Mouse (Mus musculus): ENCODE measurements around the gene Ces1f.
"Not testable (repeated sequence)": the region's sequence is repeated elsewhere in the genome, so short reads cannot be mapped to it uniquely, and the experiment has no call there.

Ces1f gene

DNA sequence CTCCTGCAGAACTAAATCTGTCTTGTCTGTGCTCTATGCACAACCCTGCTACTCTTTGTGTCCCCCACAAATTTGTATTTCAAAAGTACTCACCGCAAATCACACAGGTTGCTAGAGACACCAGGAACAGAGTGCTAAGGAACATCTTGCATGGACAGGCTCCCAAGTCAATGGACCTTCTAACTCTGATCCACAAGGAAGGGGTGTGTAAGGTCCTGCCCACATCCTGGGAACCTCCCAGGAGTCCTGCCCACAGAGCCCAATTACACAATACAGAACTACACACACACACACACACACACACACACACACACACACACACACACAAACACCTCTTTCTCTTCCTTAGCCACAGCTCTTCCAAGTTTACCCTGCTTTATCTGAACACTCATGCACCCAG, at the start of gene Ces1f:
Gene Ces1f, minus strand, starts transcription at position 192 of the 400 bp plus-strand sequence.
- no peak for DNase-seq (ENCODE audit: low spot score)

DNA sequence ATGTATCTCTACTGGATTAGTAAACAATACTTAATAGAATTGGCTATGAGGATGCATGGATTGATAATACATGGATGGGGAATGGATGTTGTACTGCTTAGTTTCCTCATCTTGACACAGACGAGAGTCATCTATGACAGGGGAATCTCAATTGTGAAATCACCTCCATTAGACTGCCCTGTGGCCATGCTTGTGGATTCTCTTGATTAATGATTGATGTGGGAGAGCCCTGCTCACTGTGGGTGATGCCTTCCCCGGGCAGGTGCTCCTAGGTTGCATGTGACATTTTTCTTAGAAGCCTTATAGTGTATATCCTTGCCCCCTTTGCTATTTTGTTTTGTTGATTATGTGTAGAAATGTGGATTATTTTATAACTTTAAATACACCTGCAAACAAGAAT, 45.6 kb upstream of the Ces1f start:
- no peak for DNase-seq (ENCODE audit: low spot score)

DNA sequence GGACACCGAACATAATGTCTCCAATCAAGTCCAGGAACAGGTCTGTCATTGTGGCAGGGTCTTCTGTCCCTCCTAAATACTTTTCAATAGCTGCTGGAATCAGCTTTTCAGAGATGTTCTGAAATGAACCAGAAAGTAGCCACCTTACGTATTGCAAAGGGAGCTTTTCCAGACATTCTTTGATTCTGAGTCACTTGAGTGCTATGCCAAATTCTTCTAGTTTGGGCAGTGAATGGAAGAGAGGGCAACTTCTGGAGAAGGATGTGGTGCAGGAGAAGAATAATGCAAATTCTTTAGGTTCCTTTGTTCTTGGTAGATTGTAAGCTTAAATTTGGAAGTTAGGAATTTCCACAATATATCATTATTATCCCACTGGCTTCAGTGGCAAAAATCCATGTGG, 37.5 kb upstream of the Ces1f start:
- no peak for DNase-seq (ENCODE audit: low spot score)

DNA sequence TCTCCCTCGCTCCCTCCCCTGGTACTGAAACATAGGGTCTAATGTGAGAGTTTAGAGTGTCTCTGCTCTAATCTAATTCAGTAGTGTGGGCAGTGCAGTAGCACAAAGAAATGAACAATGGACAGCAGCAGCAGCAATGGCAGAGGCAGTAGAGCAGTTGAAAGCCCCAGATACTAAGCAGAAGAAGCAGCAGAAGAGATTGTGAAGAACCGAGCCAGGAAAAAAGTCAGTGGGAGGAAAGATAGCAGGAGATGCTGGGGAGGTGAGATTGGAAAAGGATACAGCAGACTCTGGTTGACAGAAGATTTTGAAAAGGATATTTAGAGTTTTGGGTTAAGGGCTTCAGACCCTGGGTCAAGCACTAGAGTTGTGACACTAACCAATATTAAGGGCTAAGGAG, 36.0 kb upstream of the Ces1f start:
- DNase-seq (ENCODE audit: low spot score), result no peak

DNA sequence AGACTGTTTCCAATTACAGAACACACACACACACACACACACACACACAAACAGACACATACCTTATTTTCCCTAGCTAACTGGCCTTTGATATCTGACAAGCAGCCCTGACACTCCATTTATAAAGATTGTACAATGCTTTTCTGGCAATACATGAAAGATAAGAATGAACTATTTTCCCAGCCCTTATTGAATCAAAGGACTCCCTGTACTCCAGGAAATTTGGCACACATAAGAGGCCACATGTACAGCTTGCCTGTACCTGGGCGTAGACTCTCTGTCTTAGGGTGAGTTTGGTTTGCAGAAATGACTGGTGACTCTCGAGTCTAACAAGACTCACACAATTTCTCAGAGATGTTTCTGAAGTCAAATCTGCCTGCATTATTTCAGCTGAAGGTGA, 4.3 kb upstream of the Ces1f start:
- no peak for DNase-seq (ENCODE audit: low spot score)

DNA sequence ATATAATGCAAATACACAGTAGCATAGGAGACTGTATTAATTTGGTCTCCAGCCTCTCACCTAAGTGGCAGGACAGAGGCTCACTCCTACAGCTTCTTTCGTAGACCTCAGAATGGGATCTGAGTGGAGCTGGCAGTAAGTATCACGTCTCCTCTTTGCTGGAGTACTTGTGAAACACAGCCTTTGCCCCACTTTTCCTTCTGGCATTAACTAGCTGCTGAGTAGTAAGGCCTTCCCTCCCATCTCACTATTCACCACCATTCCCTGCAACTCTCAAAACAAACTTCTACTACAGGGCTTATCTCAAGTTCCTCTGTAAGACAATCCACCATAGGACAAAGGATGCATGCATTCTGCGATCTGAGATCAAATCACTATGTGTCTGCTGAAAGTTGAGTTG, 2.8 kb upstream of the Ces1f start:
- DNase-seq (ENCODE audit: low spot score), result no peak

DNA sequence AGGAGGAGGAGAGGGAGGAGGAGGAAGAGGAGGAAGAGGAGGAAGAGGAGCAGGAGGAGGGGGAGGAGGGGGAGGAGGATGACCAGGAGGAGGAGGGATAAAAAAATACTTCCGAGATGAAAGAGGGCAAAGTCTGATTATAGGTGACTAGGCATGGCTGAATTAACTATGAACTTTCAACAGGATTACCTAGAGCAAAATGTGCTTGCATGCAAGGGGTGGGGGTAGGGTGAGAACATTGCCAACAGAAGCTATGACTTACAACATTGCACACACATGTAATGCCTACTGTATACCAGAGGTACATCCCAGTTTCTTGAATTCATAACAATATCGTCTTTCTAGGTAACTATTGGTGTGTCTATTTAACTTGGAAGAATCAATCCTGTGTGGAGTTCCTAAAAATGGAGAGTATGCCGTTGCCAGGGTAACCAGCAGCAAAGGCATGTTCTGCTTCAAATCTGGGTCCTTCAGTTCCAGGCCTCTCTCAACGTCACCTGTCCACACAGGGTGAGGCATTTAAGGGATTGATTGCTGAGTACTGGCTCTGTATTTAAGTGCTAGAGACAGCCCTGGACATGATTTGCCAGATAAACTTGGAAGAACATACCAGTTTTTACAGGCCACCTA, 1.3 kb downstream of the Ces1f start:
- DNase-seq (ENCODE audit: low spot score), result no peak

DNA sequence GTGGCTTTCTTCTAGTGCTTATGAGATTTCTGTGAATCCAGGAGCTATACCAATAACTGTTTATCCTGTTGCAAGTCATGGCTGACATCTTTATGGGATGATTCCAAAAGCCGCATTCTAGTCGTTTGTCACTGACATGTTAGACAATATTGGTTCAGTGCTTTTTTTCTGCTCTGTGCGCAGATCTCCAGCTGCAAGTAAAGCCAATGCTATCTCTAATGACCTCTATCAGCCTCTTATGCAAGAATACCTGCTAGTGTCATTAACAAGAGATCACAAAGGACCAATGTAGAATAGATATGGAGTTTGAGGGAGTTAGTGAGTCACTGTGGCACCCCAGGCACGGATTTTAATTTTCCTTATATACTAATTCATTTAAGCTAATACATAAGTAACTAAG, 4.9 kb downstream of the Ces1f start:
- DNase-seq (ENCODE audit: low spot score), result no peak

DNA sequence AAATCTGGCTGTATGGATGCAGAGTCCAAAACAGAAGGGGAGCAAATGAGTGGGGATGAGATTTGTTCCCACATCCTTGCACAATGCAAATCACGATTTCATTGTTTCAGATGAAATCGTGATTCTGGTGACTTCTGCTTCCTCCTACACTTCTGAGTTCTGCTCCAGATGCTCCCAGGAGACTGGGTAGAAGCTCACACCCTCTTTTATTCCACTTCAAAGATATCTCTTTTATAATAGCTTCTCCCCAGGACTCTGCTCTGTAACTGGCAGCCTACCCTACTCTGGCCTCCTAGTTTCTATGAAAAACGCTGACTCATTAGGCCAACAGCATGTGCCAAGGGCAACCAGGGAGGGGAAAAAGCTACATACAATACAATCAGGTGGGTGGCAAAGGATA, 6.2 kb downstream of the Ces1f start:
- no peak for DNase-seq (ENCODE audit: low spot score)

DNA sequence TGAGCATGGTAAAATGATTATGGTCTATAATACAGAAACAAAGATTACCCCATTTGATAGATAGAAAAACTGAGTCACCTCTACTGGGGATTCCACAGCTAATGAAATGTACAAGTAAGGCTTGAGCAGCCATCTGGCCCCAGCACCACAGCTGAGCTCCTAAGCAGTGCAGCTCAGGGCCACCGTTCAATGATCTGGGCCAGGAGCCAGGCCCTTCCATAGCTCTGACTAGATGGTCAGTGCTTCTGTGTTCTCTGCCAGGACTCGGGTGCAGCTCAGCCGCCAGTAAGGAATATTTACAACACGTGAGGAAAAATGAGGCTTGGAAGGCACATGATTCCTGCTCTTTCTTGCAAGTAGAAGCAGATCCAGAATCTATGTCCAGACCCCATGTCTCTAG, 6.9 kb downstream of the Ces1f start:
- no peak for DNase-seq (ENCODE audit: low spot score)

DNA sequence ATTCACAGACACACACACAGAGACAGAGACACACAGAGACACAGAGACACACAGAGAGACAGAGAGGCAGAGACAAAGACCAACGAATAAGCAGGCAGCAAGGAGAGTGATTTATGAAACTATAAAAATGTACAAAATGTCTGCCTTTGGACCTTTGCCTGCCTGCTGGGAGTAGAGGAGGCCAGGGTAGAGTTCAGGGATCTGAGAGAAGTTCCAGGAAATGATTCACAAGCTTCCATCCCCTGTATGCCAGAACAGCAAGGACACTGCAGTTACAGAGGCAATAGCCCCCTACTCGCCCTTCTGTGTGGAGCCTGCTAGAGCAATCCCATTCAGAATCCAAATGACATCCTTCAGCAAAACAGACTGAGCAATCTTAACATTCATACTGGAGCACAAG, 18.1 kb downstream of the Ces1f start:
- DNase-seq (ENCODE audit: low spot score), result no peak

DNA sequence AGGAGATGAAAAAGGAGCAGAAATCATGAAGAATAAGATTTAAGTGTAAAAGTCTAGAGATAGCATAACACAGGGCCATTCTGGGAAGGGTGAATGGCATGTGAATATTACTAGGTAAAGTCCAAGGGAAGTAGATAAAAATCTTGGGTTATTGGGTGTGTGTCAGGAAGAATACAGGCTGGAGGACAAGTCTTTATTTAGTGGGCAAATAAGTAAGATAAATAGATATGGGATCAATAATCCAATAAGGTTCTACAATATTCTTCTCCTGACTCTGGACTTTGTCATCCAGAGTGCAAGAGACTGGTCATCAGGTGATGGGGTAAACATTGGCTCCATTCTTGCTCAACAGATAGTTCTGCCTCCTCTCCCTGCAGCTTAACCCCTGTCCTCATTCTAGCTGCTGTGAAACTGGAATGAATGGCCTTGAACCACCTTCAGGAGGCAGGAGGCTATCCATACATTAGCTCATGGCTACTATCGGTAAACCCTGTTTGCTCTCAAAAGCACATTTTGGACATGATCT, 27.1 kb downstream of the Ces1f start:
- no peak for DNase-seq (ENCODE audit: low spot score)

DNA sequence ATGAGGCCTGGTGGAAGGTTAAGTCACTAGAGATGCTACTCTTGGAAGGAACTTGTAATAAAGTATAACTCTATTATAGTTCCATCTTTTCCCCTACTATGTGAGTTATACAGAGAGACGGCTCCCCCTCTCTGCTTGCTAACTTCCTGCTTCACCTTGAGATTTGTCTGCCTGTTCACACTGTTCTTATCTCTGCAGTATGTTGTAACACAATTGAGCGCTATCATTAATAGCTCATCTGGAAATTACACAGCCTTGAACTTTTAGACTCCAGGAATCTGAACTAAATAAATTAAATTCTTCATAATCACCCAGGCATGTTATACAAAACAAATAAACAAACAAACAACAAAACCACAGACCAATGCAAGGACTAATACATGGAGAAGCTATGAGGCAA, 33.5 kb downstream of the Ces1f start:
- DNase-seq (ENCODE audit: low spot score), result no peak

DNA sequence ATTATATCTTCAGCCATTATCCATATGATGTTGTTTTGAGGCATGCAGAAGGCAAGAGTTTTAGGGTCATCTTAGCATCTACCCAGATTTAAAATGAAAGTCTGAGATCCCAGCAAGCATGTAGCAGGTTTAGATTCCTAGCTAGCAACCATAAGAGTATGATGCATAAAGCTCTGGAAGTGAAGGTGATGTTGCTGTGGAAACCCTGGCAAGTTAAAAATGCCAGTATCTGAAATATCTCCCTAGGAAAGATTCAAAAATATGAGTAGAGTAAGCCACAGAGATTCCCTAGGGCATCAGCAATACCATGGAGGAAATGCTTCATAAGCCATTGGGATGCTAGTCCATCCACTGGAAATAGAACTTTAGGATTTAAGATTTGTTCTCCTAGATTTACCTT, 39.7 kb downstream of the Ces1f start:
- no peak for DNase-seq (ENCODE audit: low spot score)

DNA sequence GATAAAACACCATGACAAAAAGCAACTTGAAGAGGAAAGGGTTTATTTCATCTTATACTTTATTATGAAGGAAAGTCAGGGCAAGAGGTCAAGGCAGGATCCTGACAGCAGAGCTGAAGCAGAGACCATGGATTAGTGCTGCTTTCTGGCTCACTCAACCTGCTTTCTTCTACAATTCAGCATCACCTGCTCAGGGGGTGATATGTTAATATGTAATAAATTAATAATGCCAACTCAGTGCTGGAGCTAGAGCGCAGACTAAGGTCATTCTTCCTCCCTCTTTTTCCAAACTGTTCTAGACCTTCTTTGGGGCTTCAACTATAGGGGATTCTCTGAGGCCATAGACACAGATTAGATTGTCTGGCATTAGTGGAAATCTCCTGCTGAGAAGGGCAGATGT, 43.9 kb downstream of the Ces1f start:
- DNase-seq (ENCODE audit: low spot score), result no peak

DNA sequence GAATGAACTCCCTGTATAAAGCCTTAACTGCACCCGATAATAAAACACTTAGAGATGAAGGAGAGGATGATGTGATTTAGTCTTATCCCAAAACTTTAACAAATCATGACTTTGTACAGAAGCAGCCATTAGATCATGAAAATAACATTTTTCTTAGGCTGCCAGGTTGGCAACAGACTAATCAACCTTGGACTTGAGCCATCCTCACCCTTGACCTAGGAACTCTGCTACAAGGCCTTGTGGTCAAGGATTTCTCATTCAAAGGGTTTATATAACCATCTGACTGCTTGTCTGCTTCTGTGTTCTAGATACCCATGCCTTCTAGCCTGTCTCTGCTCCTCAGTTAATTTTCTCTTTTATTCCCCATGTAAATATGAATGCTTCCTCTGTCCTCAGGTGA, 44.8 kb downstream of the Ces1f start:
- no peak for DNase-seq (ENCODE audit: low spot score)

DNA sequence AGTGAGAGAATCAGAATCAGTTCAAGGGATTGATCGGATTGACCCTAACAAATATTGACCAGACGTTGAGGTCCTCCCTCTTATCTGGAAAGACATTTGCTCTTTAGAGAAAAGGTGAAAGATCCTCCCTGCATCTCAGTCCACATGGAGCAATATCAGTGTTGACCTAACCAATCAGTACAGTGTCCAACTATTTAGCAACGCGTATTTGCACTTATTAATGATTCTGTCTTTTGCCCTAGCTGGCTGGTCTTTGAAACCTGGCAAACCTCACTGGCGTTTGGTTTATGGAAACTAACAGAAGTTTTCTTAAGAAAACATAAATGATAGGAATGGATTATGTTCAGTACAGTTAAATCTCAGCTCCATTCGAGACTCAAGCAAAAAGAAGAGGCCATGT, 45.5 kb downstream of the Ces1f start:
- DNase-seq (ENCODE audit: low spot score), result no peak

DNA sequence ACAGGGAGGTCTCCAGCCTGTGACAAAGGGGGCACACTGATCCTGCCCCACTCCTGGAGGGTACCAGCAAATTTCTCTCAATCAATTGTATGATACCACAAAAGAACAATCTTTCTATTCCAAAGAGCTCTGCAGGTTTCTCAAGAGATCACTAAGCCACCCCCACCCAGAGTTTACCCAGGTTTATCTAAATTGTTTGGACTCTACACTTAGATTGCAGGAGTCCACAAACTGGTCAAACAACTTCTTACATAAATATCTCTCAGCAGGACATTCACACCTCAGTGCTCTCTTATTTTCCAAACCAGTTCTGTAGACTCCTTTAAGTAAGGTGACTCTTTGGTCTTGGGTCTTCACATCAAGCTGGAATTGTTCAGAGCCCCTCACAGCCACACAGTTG, 50.1 kb downstream of the Ces1f start, which contains the start of gene Ces1e:
Gene Ces1e, minus strand, starts transcription at position 174 of the 400 bp plus-strand sequence.
- DNase-seq (ENCODE audit: low spot score), result no peak

DNA sequence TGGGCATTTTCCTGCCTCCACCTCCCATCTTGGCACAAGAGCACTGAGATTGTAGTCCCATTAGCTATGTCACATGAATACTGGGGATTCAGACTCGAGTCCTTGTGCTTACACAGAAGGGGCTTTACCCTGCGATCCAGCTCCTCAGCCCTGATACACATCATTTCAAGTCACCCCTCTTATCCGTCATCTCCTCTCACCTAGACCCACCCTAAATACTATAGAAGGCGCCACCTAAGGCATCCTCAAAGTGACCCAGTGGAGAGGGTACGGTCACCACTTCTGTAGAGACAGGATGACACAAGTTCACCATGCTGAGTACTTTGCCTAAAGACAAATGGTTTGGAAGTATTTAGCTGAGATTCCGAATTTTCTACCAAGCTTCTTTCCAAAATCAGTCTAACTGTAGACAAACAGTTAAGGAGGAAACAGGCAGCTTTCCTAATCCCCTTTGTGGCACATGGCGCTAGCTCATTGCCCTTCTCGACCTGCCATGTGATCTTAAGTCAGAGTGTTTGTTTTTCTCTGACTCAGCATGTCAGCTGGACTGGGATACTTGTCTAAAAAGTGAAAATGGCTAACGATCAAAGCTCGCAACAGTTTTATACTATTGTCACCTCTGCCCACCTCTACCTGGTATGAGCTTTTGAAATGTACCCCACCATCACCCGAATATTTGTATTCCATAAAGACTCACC, 50.7 kb downstream of the Ces1f start:
- no peak for DNase-seq (ENCODE audit: low spot score)

DNA sequence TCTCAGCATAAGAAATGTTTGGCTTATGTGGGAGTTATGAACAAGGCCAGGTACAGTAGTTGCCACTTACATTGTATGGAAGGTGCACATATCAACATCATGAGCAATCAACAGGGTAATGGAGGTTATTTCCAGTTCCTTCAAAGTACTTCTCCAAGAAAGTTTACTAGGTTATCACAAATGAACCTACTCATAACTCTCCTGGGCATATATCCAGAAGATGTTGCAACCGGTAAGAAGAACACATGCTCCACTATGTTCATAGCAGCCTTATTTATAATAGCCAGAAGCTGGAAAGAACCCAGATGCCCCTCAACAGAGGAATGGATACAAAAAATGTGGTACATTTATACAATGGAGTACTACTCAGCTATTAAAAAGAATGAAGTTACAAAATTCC, 53.1 kb downstream of the Ces1f start:
- not testable (repeated sequence) for DNase-seq (ENCODE audit: low spot score)

DNA sequence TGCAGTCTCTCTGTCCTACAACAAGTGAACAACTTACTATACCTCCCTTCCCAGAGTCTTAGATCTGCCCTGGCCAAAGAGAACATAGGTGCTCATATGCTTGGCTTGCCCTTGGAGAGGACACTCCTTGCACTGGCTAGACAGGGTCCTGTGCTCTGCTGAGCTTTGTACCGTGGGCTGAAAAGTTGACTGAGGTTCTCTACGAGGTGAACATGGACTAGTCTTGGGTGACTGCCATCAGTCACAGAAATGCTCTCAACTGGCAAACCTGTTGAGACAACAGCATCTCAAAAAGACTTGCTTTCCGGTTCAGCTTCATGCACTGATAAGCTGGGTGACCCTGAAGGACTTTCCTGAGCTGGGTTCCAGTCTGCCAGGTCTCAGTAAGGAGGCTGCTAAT, 57.7 kb downstream of the Ces1f start:
- DNase-seq (ENCODE audit: low spot score), result no peak

DNA sequence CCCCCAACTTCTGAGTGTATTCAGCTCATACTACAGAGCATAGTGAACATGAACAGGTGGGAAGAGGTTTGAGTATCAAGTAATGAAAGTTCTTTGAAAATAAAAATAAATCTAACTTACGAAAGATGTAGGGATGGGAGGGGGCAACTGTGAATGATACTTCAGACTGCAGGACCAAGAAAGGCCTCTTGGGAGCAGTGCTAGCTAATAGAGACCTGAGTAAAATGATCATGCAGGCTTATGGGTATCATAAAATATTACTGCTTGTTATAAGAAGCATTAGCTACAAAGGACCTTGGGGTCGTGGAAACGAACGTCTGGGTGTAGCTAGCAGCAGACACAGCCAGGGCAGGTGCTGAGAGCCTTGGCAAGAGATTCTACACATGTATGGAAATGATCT, 61.7 kb downstream of the Ces1f start:
- no peak for DNase-seq (ENCODE audit: low spot score)

DNA sequence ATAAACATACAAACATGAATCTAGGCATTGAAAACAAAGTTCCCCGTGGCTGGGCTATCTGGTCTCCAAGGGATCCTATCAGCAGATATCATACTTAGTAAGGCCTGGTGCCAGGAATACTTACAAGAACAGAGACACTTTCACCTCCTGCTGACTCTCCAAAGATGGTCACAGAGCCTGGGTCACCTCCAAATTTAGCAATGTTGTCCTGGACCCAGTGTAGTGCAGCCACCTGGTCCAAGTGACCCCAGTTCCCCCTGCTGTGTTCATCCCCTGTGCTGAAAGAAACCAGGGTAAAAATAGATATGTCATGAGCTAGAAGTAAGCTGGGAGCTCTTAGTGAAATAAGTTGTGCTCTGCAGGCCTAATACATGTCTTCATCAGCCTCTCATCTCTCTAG, 62.2 kb downstream of the Ces1f start:
- DNase-seq (ENCODE audit: low spot score), result no peak

DNA sequence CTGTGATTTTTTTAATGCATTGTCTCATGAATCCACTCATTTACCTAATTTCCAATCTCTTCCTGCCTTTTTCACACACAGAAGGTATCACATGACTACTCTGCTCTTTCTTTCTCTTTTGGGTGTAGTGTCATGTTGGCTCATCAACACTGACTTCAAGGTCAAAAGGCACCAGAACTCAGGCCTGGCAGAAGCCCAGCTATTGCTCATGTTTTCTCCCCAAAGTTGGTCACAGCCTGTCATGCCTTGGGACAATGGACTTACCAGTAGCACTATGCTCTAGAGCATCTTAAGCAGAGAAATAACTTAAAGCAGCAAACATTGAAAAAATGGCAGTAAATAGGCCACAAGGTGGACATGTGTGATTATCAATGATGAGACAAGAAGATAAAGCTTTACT, 68.5 kb downstream of the Ces1f start:
- no peak for DNase-seq (ENCODE audit: low spot score)

Data from T-cell, adult 2 months (primary cell).